Mouse (Mus musculus) hindbrain, embryonic 16.5 days (tissue): ENCODE data around the gene Pxylp1. TPM values are rescaled to one million over a fixed set of nuclear protein-coding genes. Genes with fewer than 3 reads are reported as not detected.
"Not testable (repeated sequence)": the region's sequence is repeated elsewhere in the genome, so short reads cannot be mapped to it uniquely, and the experiment has no call there.

Source experiments
- ATAC-seq: fragments of 200-750 bp; cut with Nextera tagmentation; 2 replicates; pipeline ENCODE4 v1.8.0; 2017; ENCODE audit warnings: moderate TSS enrichment, moderate library complexity
- H3K27ac ChIP-seq: fragments of 300-500 bp; sonication (generic); 2 replicates; pipeline ENCODE4 v1.5.1; 2014; ENCODE audit warnings: low read depth, mild to moderate bottlenecking, control low read depth, low read length, moderate library complexity
- H3K27me3 ChIP-seq: fragments of 300-500 bp; sonication (generic); replicated peaks from 2 replicates; pipeline ENCODE4 v1.6.1; 2014; ENCODE audit warnings: low read length; ENCODE audit not compliant: control insufficient read depth, insufficient read depth
- H3K36me3 ChIP-seq: fragments of 300-500 bp; sonication (generic); 2 replicates; pipeline ENCODE4 v1.6.1; 2014; ENCODE audit warnings: mild to moderate bottlenecking, low read length, moderate library complexity, mixed read lengths; ENCODE audit not compliant: control insufficient read depth, insufficient read depth
- H3K4me1 ChIP-seq: fragments of 300-500 bp; sonication (generic); 2 replicates; pipeline ENCODE4 v1.6.1; 2014; ENCODE audit warnings: low read depth, low read length; ENCODE audit not compliant: control insufficient read depth, insufficient read depth
- H3K4me2 ChIP-seq: fragments of 300-500 bp; sonication (generic); 2 replicates; pipeline ENCODE4 v1.6.1; 2014; ENCODE audit warnings: mild to moderate bottlenecking, low read length, control low read depth, moderate library complexity
- H3K4me3 ChIP-seq: fragments of 300-500 bp; sonication (generic); 2 replicates; pipeline ENCODE4 v1.5.1; 2014; ENCODE audit warnings: mild to moderate bottlenecking, low read length, control low read depth, moderate library complexity
- H3K9ac ChIP-seq: fragments of 300-500 bp; sonication (generic); 2 replicates; pipeline ENCODE4 v1.6.1; 2014; ENCODE audit warnings: low read depth, mild to moderate bottlenecking, control low read depth, low read length, moderate library complexity
- H3K9me3 ChIP-seq: fragments of 300-500 bp; sonication (generic); 2 replicates; pipeline ENCODE4 v1.6.1; 2014; ENCODE audit warnings: mild to moderate bottlenecking, low read length, moderate library complexity; ENCODE audit not compliant: control insufficient read depth
- WGBS: fragments of 180-500 bp; shearing (Covaris S2); extraction: QIAGEN DNeasy Blood & Tissue Kit; methylation state at CpG from one replicate; pipeline ENCODE4 v1.1.7; 2014; 5-methylcytosine and 5-hydroxymethylcytosine counted together
- polyA plus RNA-seq: library from polyadenylated mRNA; unstranded; fragments of >200 nt; fragmentation: Nextera tagmentation; extraction: Ambion mirVana; gene quantifications from 2 replicates; pipeline ENCODE4 v1.2.1, GENCODE M21; 2015

The Pxylp1 gene
- polyA plus RNA-seq, result 30.7 and 37.6 TPM in 2 replicates

GRCm38 (mm10) chr9:96892546-96892945, at the start of gene Pxylp1:
Gene Pxylp1, minus strand, starts transcription at chr9:96892669.
- Histone ChIP-seq H3K9me3 (no peaks in the 10 kb centered on the region), H3K4me3 (no peak within 1 kb of the TSS), H3K27me3 (no peaks in the 10 kb centered on the region), H3K27ac (peak within 1 kb of the TSS; percentile 16; the same call in 1 of the 2 replicates), H3K4me2 (no peak within 1 kb of the TSS), H3K36me3 (no peaks in the 10 kb centered on the region), H3K9ac (no peak within 1 kb of the TSS), H3K4me1 (peaks cover 20% of the 10 kb centered on the region)
- WGBS, result 4% methylated on average over 3 of the region's 3 CpGs
- ATAC-seq, result no peak

GRCm38 (mm10) chr9:96938887-96939286, 46.4 kb upstream of the Pxylp1 start:
- H3K4me3 ChIP-seq, result no peak overlapping the region
- ATAC-seq, result peak; percentile 43; the same call in 1 of the 2 replicates
- WGBS, result 47% methylated on average over 5 of the region's 5 CpGs
- peaks cover 6% of the 10 kb centered on the region for H3K36me3 ChIP-seq
- peak overlapping the region; percentile 51; the same call in 1 of the 2 replicates for H3K27ac ChIP-seq
- no peak overlapping the region for H3K4me2 ChIP-seq
- H3K4me1 ChIP-seq, result no peaks in the 10 kb centered on the region
- no peaks in the 10 kb centered on the region for H3K9me3 ChIP-seq
- no peak overlapping the region for H3K9ac ChIP-seq
- H3K27me3 ChIP-seq, result no peaks in the 10 kb centered on the region

DNA sequence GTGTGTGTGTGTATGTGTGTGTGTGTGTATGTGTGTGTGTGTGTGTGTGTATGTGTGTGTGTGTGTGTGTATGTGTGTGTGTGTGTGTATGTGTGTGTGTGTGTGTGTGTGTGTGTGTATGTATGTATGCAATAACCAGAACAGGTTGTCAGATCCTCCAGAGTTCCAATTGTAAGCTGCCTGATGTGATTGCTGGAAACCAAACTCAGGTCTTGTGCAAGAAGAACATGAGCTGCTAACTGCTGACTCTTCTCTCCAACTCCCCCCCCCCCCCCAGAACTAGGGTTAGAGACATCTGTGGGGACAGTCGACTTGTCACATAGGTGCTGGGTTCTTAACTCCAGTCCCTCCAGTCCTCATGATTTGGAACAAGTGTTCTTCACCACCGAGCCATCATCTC, 44.0 kb upstream of the Pxylp1 start:
- not testable (repeated sequence) for H3K9me3 ChIP-seq, H3K4me3 ChIP-seq, H3K4me1 ChIP-seq, H3K9ac ChIP-seq, H3K36me3 ChIP-seq, H3K27me3 ChIP-seq, H3K4me2 ChIP-seq, ATAC-seq, H3K27ac ChIP-seq
- WGBS, result 94% methylated on average over 2 of the region's 2 CpGs

- Histone ChIP-seq H3K27ac (no peak overlapping the region), H3K4me3 (no peak overlapping the region), H3K9ac (no peak overlapping the region), H3K4me1 (no peaks in the 10 kb centered on the region), H3K4me2 (no peak overlapping the region), H3K36me3 (no peaks in the 10 kb centered on the region), H3K27me3 (no peaks in the 10 kb centered on the region), H3K9me3 (no peaks in the 10 kb centered on the region)
- no peak for ATAC-seq
- WGBS, result 63% methylated on average over 15 of the region's 15 CpGs
Observed at GRCm38 (mm10) chr9:96935556-96936300, 43.3 kb upstream of the Pxylp1 start.

DNA sequence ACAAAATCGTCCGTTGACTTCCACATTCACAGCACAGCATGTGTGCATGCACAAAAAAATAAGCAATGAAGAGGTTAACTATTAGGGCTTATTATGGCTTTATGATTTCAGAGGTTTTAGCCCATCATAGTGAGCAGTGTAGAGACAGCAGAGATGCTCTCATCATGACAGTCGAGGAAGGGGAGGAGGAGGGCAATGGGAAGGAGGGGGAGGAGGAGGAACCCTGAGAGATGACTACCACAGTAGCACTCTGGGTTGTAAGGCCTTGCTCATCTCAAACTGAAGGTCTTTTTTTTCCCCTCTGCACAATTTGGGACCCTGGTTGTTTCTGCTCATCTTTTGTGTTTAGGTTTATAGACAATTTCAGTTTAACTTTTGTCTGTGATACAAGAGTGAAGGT, 42.3 kb upstream of the Pxylp1 start:
- no peak overlapping the region for H3K4me2 ChIP-seq
- no peaks in the 10 kb centered on the region for H3K36me3 ChIP-seq
- WGBS, result 86% methylated on average over 3 of the region's 3 CpGs
- no peaks in the 10 kb centered on the region for H3K27me3 ChIP-seq
- H3K9me3 ChIP-seq, result no peaks in the 10 kb centered on the region
- no peak overlapping the region for H3K9ac ChIP-seq
- ATAC-seq, result no peak
- no peak overlapping the region for H3K4me3 ChIP-seq
- H3K27ac ChIP-seq, result no peak overlapping the region
- no peaks in the 10 kb centered on the region for H3K4me1 ChIP-seq

GRCm38 (mm10) chr9:96932751-96933150, 40.3 kb upstream of the Pxylp1 start:
- Histone ChIP-seq H3K27ac (no peak overlapping the region), H3K4me2 (no peak overlapping the region), H3K4me1 (no peaks in the 10 kb centered on the region), H3K9me3 (no peaks in the 10 kb centered on the region), H3K36me3 (no peaks in the 10 kb centered on the region), H3K4me3 (no peak overlapping the region), H3K27me3 (no peaks in the 10 kb centered on the region), H3K9ac (no peak overlapping the region)
- 91% methylated on average over 8 of the region's 8 CpGs for WGBS
- ATAC-seq, result no peak

DNA sequence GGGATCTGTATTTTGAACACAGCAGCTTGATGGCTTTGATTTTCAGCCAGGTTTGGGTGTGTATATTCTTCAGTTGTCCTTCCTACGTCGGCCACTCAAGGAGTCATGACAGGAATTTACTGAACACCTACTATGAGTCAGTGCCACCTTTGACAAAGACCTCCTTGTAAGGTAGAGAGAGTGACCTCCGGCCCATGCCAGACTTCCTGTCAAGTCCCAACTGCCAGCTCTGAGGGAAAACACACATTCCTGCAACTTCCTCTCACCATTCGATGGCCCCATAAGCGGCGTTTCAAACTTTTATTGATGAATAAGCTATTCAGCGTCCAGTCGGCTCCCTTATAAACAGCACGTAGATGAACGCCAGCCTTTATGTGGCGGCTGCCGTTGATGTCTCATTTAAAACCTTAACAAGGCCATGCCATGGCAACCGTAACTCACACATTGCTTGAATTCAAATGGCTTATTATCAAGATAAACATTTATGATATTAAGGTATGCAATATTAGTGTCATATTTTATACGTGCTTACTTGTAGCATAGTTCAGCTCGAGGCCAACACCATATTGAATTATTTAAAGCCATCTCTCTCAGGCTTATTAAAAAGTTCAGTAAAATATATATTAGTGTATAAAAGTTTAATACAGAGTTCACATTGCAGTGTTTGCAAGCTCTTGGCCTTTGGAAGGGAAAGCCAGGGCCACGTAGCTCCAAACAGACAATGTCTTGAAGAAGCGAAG, 31.3 kb upstream of the Pxylp1 start:
- no peaks in the 10 kb centered on the region for H3K9me3 ChIP-seq
- no peak overlapping the region for H3K9ac ChIP-seq
- no peak for ATAC-seq
- no peaks in the 10 kb centered on the region for H3K36me3 ChIP-seq
- no peak overlapping the region for H3K4me2 ChIP-seq
- no peak overlapping the region for H3K4me3 ChIP-seq
- WGBS, result 80% methylated on average over 17 of the region's 17 CpGs
- no peaks in the 10 kb centered on the region for H3K27me3 ChIP-seq
- no peak overlapping the region for H3K27ac ChIP-seq
- no peaks in the 10 kb centered on the region for H3K4me1 ChIP-seq

GRCm38 (mm10) chr9:96923119-96923518, 30.6 kb upstream of the Pxylp1 start:
- Histone ChIP-seq H3K4me1 (no peaks in the 10 kb centered on the region), H3K27me3 (no peaks in the 10 kb centered on the region), H3K4me3 (no peak overlapping the region), H3K9me3 (no peaks in the 10 kb centered on the region), H3K9ac (no peak overlapping the region), H3K27ac (no peak overlapping the region), H3K36me3 (no peaks in the 10 kb centered on the region), H3K4me2 (no peak overlapping the region)
- 69% methylated on average over 6 of the region's 6 CpGs for WGBS
- ATAC-seq, result no peak
